Mouse (Mus musculus) brain, embryonic 14.5 days (tissue): ENCODE results near the gene Ogfod1.

Source experiments
- CTCF ChIP-seq: fragments of 200-500 bp; IDR thresholded peaks from 2 replicates; pipeline ENCODE4 v1.5.1; 2012; ENCODE audit warnings: inconsistent platforms, mild to moderate bottlenecking, moderate library complexity, borderline replicate concordance; ENCODE audit not compliant: insufficient read depth, insufficient read length; ENCODE audit errors: extremely low read depth
- POLR2A ChIP-seq: fragments of 200-500 bp; IDR thresholded peaks from 2 replicates; pipeline ENCODE4 v1.6.1; 2012; ENCODE audit warnings: mild to moderate bottlenecking, inconsistent platforms, borderline replicate concordance; ENCODE audit not compliant: poor library complexity, insufficient read depth, insufficient read length, severe bottlenecking; ENCODE audit errors: extremely low read depth

DNA sequence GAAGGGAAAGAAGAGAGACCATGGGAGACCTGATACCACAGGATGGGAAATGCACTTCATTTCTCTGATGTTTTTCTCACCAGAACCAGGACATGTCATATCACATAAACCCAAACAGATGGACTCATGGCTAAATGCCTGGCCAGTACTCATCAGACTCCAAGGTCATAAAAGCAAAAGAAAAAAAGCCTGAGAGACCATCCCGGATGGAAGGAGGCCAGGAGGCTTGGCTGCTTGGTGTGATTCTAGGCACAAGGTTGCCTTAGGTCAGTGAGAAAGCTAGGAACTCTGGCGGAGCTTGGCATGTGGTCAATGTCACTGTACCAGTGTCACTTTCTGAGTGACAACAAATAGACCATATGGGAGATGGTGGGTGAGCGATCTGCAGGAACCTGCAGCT, 70.9 kb downstream of the Ogfod1 start:
- no peak for TF ChIP-seq CTCF
- TF ChIP-seq POLR2A: no peak
